Mouse (Mus musculus) brain, embryonic 14.5 days (tissue): ENCODE results near the gene Cckar.

Source experiments
- CTCF ChIP-seq: fragments of 200-500 bp; IDR thresholded peaks from 2 replicates; pipeline ENCODE4 v1.5.1; 2012; ENCODE audit warnings: inconsistent platforms, mild to moderate bottlenecking, moderate library complexity, borderline replicate concordance; ENCODE audit not compliant: insufficient read depth, insufficient read length; ENCODE audit errors: extremely low read depth
- POLR2A ChIP-seq: fragments of 200-500 bp; IDR thresholded peaks from 2 replicates; pipeline ENCODE4 v1.6.1; 2012; ENCODE audit warnings: mild to moderate bottlenecking, inconsistent platforms, borderline replicate concordance; ENCODE audit not compliant: poor library complexity, insufficient read depth, insufficient read length, severe bottlenecking; ENCODE audit errors: extremely low read depth

DNA sequence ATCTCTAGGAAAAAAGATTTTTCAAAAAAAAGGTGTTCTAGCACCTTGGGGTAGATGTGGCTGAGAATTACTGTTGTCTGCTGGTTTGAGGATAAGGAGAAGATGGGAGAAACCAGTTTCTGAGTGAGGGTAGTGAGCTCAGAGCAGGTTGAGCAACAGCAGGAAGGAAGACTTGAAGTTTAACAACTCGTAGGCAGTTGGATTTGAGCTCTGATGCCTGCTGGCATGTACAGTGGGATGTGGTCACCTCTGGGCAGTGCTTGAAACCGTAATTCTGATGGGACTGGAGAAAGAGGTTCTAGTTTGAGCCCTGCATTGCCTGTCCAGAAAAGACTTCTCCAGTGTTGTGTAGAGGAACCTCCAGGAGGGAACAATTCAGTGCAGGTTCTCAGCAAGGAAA, 46.0 kb downstream of the Cckar start:
- TF ChIP-seq CTCF: no peak
- no peak for TF ChIP-seq POLR2A
